12 mouse cellular contexts compared by ENCODE assay signal in the genomic region with DNA sequence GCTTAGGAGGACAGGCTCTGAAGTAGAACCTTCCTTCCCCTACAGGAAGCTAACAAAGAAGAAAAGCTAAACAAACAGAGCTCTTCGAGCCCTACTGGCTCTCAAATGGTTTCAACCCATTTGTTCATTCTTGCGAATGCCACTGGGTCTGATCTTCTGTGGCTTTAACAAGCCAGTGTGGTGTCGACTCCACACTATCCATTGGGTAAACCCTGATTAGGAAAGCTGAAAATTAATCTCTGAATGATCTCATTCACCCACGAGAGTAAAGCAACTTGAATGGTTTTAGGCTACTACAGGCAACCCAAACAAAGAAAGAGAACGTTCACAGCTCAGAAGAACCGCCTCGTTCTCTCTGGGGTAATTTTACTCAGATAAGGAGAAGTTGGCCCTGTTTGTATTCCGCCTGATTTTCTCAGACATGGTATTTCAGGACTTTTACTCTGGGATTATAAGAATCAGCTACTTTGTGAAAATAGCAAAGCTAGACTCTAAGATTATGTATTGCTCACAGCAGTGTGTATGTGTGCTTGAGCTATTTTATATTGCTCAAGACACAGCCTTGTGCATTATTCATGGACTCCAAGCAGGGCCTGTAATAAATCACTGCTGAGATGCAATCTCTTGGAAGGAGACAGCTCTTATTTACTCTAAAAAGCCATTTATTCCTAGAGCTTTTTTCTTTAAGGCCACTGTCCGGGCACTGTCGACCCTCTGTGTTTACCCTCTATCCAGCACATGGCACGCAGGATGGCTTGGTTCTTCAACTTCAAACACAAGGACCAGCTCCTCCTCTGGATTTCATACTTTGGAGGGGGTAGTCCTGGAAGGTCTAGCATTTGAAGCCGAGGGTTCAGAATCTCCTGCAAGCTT. TPM values are rescaled to one million over a fixed set of nuclear protein-coding genes. Genes with fewer than 3 reads are reported as not detected.
DNase-seq lines count a peak whose midpoint lies in the region; ATAC-seq and TF ChIP-seq lines count a peak whose summit lies in the region.
"Had no signal": no experiment of that assay in that cellular context is flagged by ENCODE, and none has a peak within 500 bp of the region (broad histone marks: within the 10 kb centered on the region; RNA-seq: fewer than 3 reads in every experiment).

No protein-coding gene starts in this region.

- H3K4me1 ChIP-seq in hindbrain, embryonic 10.5 days (replicated peaks): peaks cover 61% of the 10 kb centered on the region
- peaks cover 45% of the 10 kb centered on the region for H3K4me1 ChIP-seq in midbrain, embryonic 13.5 days (replicated peaks)
- H3K4me1 ChIP-seq: liver, embryonic 12.5 days had no signal

- no peak overlapping the region for H3K4me2 ChIP-seq in midbrain, embryonic 13.5 days (replicated peaks)
- H3K4me2 ChIP-seq: embryonic facial prominence, embryonic 12.5 days; liver, embryonic 12.5 days had no signal

- no peaks in the 10 kb centered on the region for H3K36me3 ChIP-seq in hindbrain, embryonic 10.5 days
- no peaks in the 10 kb centered on the region for H3K36me3 ChIP-seq in midbrain, embryonic 13.5 days
- H3K36me3 ChIP-seq: embryonic facial prominence, embryonic 12.5 days; liver, embryonic 12.5 days had no signal

- H3K27ac ChIP-seq in hindbrain, embryonic 10.5 days: peak overlapping the region; percentile 84
- peak overlapping the region; percentile 76 for H3K27ac ChIP-seq in midbrain, embryonic 13.5 days
- H3K27ac ChIP-seq: embryonic facial prominence, embryonic 12.5 days; liver, embryonic 12.5 days had no signal

- TF ChIP-seq CTCF in Patski (IDR thresholded peaks at IDR 0.05): no peak

- no peak overlapping the region for H3K4me3 ChIP-seq in hindbrain, embryonic 10.5 days
- H3K4me3 ChIP-seq in midbrain, embryonic 13.5 days (replicated peaks): no peak overlapping the region
- H3K4me3 ChIP-seq: embryonic facial prominence, embryonic 12.5 days; liver, embryonic 12.5 days had no signal

- 49% methylated on average over 12 of the region's 12 CpGs for WGBS in hindbrain, embryonic 10.5 days
- 32% methylated on average over 12 of the region's 12 CpGs for WGBS in midbrain, embryonic 13.5 days

- no peaks in the 10 kb centered on the region for H3K9me3 ChIP-seq in hindbrain, embryonic 10.5 days
- no peaks in the 10 kb centered on the region for H3K9me3 ChIP-seq in midbrain, embryonic 13.5 days
- H3K9me3 ChIP-seq: embryonic facial prominence, embryonic 12.5 days; liver, embryonic 12.5 days had no signal

- H3K9ac ChIP-seq in midbrain, embryonic 13.5 days (replicated peaks): no peak overlapping the region
- H3K9ac ChIP-seq: embryonic facial prominence, embryonic 12.5 days; liver, embryonic 12.5 days had no signal

- CTCF ChIA-PET in Patski (lab: Charles Lee): interaction anchor here (1.2 kb wide), 1 partner anchor 13 kb away, joined by 3 read pairs; no protein-coding TSS in a partner anchor

- peak; percentile 65 for ATAC-seq in Patski
- peak; percentile 64 for ATAC-seq in midbrain, embryonic 13.5 days
- ATAC-seq: liver, embryonic 12.5 days had no signal

- POLR2A ChIA-PET in Patski (lab: Charles Lee): no interaction called here

- in situ Hi-C loops in Patski (cut with MboI; ENCODE audit: low pct_unique_long_range_greater_than_20kb): no loop called here

- no peaks in the 10 kb centered on the region for H3K27me3 ChIP-seq in Patski
- H3K27me3 ChIP-seq in hindbrain, embryonic 10.5 days (ENCODE audit: insufficient read depth, poor library complexity, severe bottlenecking): no peaks in the 10 kb centered on the region
- H3K27me3 ChIP-seq in midbrain, embryonic 13.5 days: no peaks in the 10 kb centered on the region
- H3K27me3 ChIP-seq: embryonic facial prominence, embryonic 12.5 days; liver, embryonic 12.5 days had no signal

- DNase-seq in 416B (ENCODE audit: low read depth): peak; percentile 5
- no peak for DNase-seq in Patski (ENCODE audit: low read depth, low spot score)
- DNase-seq in hindbrain, embryonic 10.5 days (ENCODE audit: low spot score): no peak
- DNase-seq in layer of hippocampus, postnatal 36 days: no peak
- no peak for DNase-seq in spleen, adult 12 weeks (ENCODE audit: low spot score)
- no peak for DNase-seq in adrenal gland, postnatal 4 days (ENCODE audit: low spot score in 2 of 2)
- DNase-seq: adrenal gland, postnatal 14 days; cerebellum, adult 18-20 months; kidney, postnatal 36 days had no signal

RNA-seq across cellular contexts. Expression of gene Rtn1, which starts 43.4 kb away (rescaled TPM):
- 15.0 TPM for polyA plus RNA-seq in Patski (2021)
- 162 and 390 TPM in 2 replicates for polyA plus RNA-seq in hindbrain, embryonic 10.5 days (2016; fragmentation: Nextera tagmentation; extraction: Ambion mirVana)
- polyA plus RNA-seq in midbrain, embryonic 13.5 days (2015; fragmentation: Nextera tagmentation; extraction: Ambion mirVana): 1,917 and 2,038 TPM in 2 replicates
- 1,000 to 10,000 TPM; 1,352 to 1,459 TPM for total RNA-seq in layer of hippocampus, postnatal 36 days (2021)
- 10 to 100 TPM; 66.3 to 86.5 TPM for total RNA-seq in adrenal gland, postnatal 4 days (2021)

Comparison
In these comparisons a context has a peak if more than half of its experiments do, and no peak if none do; other contexts are left out.
1. RNA of gene Rtn1, which starts 43.4 kb away (polyA plus RNA-seq): 1,917 to 2,038 TPM in midbrain, embryonic 13.5 days and 162 to 390 TPM in hindbrain, embryonic 10.5 days; 15.0 TPM in Patski (single experiment); every median in the first group is over 10 times any median in the second.